Mouse (Mus musculus): ENCODE measurements around the gene Sumf1. TPM values are rescaled to one million over a fixed set of nuclear protein-coding genes. Genes with fewer than 3 reads are reported as not detected.

The Sumf1 gene
- total and polyA plus RNA-seq, 2 experiments from 2014 or later = 13.7 to 23.0 TPM

DNA sequence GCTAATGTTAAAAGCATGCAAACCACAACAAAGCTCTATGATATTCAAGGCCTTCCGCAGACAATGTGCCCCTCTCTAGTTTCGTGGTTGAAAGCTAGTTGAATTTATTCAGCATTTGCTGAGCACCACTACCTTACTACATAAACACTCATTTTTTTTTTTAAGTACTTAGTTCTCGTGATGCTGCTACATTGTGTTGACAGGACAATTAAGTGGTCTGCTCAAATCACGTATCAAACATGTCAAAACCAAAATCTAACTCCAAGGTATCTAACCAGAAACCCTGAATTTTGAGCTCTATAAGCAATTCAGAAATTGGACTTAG, 265 bp upstream of the Sumf1 start:
- Histone ChIP-seq H3K4me3 (ENCODE audit: low read depth, low read length) (peak overlapping the region; percentile 83), H3K9me3 (ENCODE audit: low read length) (no peaks in the 10 kb centered on the region), H3K4me2 (ENCODE audit: low read depth, low read length, poor library complexity, severe bottlenecking) (peak overlapping the region; percentile 98), H3K27me3 (ENCODE audit: insufficient read depth, low read length) (no peaks in the 10 kb centered on the region), H3K4me1 (ENCODE audit: insufficient read depth, low read length) (peaks cover 6% of the 10 kb centered on the region; the same call in 1 of the 2 replicates), H3K9ac (replicated peaks; ENCODE audit: low read length, poor library complexity, severe bottlenecking) (peak overlapping the region; percentile 70; the same call in 1 of the 2 replicates), H3K36me3 (ENCODE audit: insufficient read depth, low read length) (no peaks in the 10 kb centered on the region), H3K27ac (ENCODE audit: low read depth, low read length) (no peak overlapping the region)
- no peak for TF ChIP-seq CTCF (IDR thresholded peaks at IDR 0.05)
- ATAC-seq (ENCODE audit: low FRiP score) (no peak), DNase-seq (ENCODE audit: low spot score) (no peak)
- WGBS = 15% methylated on average over 4 of the region's 4 CpGs

DNA sequence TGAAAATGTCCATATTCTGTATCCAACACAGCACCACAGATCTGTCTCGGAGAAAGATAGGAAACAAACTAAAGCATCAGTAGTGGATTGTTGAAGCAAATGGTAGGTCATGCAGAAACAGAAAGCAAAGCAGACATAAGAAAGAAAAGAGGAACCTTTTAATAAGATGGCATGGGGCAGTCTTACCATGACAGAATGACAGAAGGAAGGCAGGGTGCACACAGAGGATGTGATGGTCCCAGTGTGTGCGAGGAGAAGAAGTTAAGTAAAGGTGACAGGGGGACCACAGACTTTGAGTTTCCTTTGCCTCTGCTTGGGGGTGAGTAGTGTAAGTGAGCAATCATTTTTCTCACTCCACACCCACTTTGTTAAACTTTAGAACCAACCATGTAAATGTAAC, 6.3 kb downstream of the Sumf1 start:
- no peak overlapping the region for H3K4me2 ChIP-seq (ENCODE audit: low read depth, low read length, poor library complexity, severe bottlenecking)
- H3K27ac ChIP-seq (ENCODE audit: low read depth, low read length) = no peak overlapping the region
- TF ChIP-seq CTCF (IDR thresholded peaks at IDR 0.05) = no peak
- 81% methylated on average over 2 of the region's 2 CpGs for WGBS
- no peaks in the 10 kb centered on the region for H3K27me3 ChIP-seq (ENCODE audit: insufficient read depth, low read length)
- ATAC-seq (ENCODE audit: low FRiP score) (no peak), DNase-seq (ENCODE audit: low spot score) (no peak)
- H3K4me3 ChIP-seq (ENCODE audit: low read depth, low read length) = no peak overlapping the region
- no peaks in the 10 kb centered on the region for H3K4me1 ChIP-seq (ENCODE audit: insufficient read depth, low read length)
- H3K36me3 ChIP-seq (ENCODE audit: insufficient read depth, low read length) = peaks cover 5% of the 10 kb centered on the region; the same call in 1 of the 2 replicates
- H3K9ac ChIP-seq (replicated peaks; ENCODE audit: low read length, poor library complexity, severe bottlenecking) = no peak overlapping the region
- no peaks in the 10 kb centered on the region for H3K9me3 ChIP-seq (ENCODE audit: low read length)

DNA sequence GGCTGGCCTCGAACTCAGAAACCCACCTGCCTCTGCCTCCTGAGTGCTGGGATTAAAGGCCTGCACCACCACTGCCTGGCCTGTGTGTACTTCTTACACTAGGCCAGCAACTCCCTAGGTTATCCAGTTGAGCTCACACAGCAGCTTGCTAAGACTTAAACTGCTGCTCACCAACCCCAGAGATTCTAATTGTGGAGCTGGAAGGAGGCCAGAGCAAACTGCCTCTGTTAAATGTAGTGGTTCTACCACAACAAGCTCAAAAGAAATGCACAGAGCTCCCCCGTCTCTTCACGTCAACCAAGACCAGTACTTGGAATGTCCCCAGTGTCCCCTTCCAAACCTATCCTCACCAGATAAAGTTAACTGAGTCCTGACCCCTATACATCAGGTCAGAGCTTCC, 11.2 kb downstream of the Sumf1 start:
- Histone ChIP-seq H3K36me3 (ENCODE audit: insufficient read depth, low read length) (peaks cover 14% of the 10 kb centered on the region), H3K9ac (replicated peaks; ENCODE audit: low read length, poor library complexity, severe bottlenecking) (no peak overlapping the region), H3K4me1 (ENCODE audit: insufficient read depth, low read length) (no peaks in the 10 kb centered on the region), H3K9me3 (ENCODE audit: low read length) (no peaks in the 10 kb centered on the region), H3K4me3 (ENCODE audit: low read depth, low read length) (no peak overlapping the region), H3K27me3 (ENCODE audit: insufficient read depth, low read length) (no peaks in the 10 kb centered on the region), H3K27ac (ENCODE audit: low read depth, low read length) (no peak overlapping the region), H3K4me2 (ENCODE audit: low read depth, low read length, poor library complexity, severe bottlenecking) (no peak overlapping the region)
- DNase-seq (ENCODE audit: low spot score) = no peak
- WGBS = 99% methylated on average over 3 of the region's 3 CpGs
- no peak for ATAC-seq (ENCODE audit: low FRiP score)
- no peak for TF ChIP-seq CTCF (IDR thresholded peaks at IDR 0.05)

GRCm38 (mm10) chr6:108172219-108172618, 13.2 kb downstream of the Sumf1 start:
- Histone ChIP-seq H3K4me2 (ENCODE audit: low read depth, low read length, poor library complexity, severe bottlenecking) (no peak overlapping the region), H3K9me3 (ENCODE audit: low read length) (no peaks in the 10 kb centered on the region), H3K27me3 (ENCODE audit: insufficient read depth, low read length) (no peaks in the 10 kb centered on the region), H3K4me3 (ENCODE audit: low read depth, low read length) (no peak overlapping the region), H3K27ac (ENCODE audit: low read depth, low read length) (no peak overlapping the region), H3K9ac (replicated peaks; ENCODE audit: low read length, poor library complexity, severe bottlenecking) (no peak overlapping the region), H3K36me3 (ENCODE audit: insufficient read depth, low read length) (peaks cover 14% of the 10 kb centered on the region), H3K4me1 (ENCODE audit: insufficient read depth, low read length) (no peaks in the 10 kb centered on the region)
- 96% methylated on average over 1 of the region's 1 CpGs for WGBS
- ATAC-seq (ENCODE audit: low FRiP score) (no peak), DNase-seq (ENCODE audit: low spot score) (no peak)
- 0 out of 2 replicates have a peak, but pooled peaks have one; percentile 9 for TF ChIP-seq CTCF (IDR thresholded peaks at IDR 0.05)

GRCm38 (mm10) chr6:108169466-108169865, 15.9 kb downstream of the Sumf1 start:
- peaks cover 9% of the 10 kb centered on the region; the same call in 1 of the 2 replicates for H3K36me3 ChIP-seq (ENCODE audit: insufficient read depth, low read length)
- H3K9ac ChIP-seq (replicated peaks; ENCODE audit: low read length, poor library complexity, severe bottlenecking) = no peak overlapping the region
- no peak for TF ChIP-seq CTCF (IDR thresholded peaks at IDR 0.05)
- no peak overlapping the region for H3K4me2 ChIP-seq (ENCODE audit: low read depth, low read length, poor library complexity, severe bottlenecking)
- H3K9me3 ChIP-seq (ENCODE audit: low read length) = no peaks in the 10 kb centered on the region
- ATAC-seq (ENCODE audit: low FRiP score) (no peak), DNase-seq (ENCODE audit: low spot score) (no peak)
- H3K4me3 ChIP-seq (ENCODE audit: low read depth, low read length) = no peak overlapping the region
- H3K27me3 ChIP-seq (ENCODE audit: insufficient read depth, low read length) = no peaks in the 10 kb centered on the region
- H3K27ac ChIP-seq (ENCODE audit: low read depth, low read length) = no peak overlapping the region
- WGBS = 94% methylated on average over 3 of the region's 3 CpGs
- no peaks in the 10 kb centered on the region for H3K4me1 ChIP-seq (ENCODE audit: insufficient read depth, low read length)

DNA sequence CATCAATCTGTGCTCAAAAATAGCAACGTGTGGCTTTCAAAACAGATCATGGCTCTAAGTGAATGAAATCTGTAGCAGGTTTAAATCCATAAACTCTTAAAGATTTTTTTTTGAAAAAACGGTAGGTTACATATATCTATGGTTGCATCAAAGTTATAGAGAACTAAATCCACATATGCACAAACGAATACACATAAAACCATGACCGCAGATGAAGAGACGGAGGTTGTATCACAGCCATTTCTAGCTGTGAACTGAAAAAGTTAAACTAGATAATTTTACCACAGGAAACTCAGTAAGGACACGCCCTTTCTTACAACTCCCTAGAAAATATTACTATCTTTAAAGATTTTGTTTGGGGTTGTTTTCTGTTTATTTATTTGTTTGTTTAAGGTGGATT, 16.7 kb downstream of the Sumf1 start:
- H3K4me3 ChIP-seq (ENCODE audit: low read depth, low read length) = no peak overlapping the region
- 93% methylated on average over 6 of the region's 6 CpGs for WGBS
- ATAC-seq (ENCODE audit: low FRiP score) = no peak
- no peak for TF ChIP-seq CTCF (IDR thresholded peaks at IDR 0.05)
- H3K27ac ChIP-seq (ENCODE audit: low read depth, low read length) = no peak overlapping the region
- no peaks in the 10 kb centered on the region for H3K9me3 ChIP-seq (ENCODE audit: low read length)
- no peak overlapping the region for H3K9ac ChIP-seq (replicated peaks; ENCODE audit: low read length, poor library complexity, severe bottlenecking)
- no peak overlapping the region for H3K4me2 ChIP-seq (ENCODE audit: low read depth, low read length, poor library complexity, severe bottlenecking)
- H3K4me1 ChIP-seq (ENCODE audit: insufficient read depth, low read length) = no peaks in the 10 kb centered on the region
- H3K36me3 ChIP-seq (ENCODE audit: insufficient read depth, low read length) = peaks cover 9% of the 10 kb centered on the region; the same call in 1 of the 2 replicates
- no peaks in the 10 kb centered on the region for H3K27me3 ChIP-seq (ENCODE audit: insufficient read depth, low read length)
- no peak for DNase-seq (ENCODE audit: low spot score)
